Mouse (Mus musculus): ENCODE data around the gene Stx8. TPM values are rescaled to one million over a fixed set of nuclear protein-coding genes. Genes with fewer than 3 reads are reported as not detected.

The Stx8 gene
- polyA plus RNA-seq, 2 experiments: 23.3 to 65.3 TPM

- no peak overlapping the region for H3K9ac ChIP-seq (ENCODE audit: low read depth, low read length, severe bottlenecking)
- no peak for TF ChIP-seq POLR2A (IDR thresholded peaks at IDR 0.05; ENCODE audit: borderline replicate concordance, extremely low read depth, insufficient read depth, insufficient read length)
- DNase-seq (ENCODE audit: low spot score) (no peak), ATAC-seq (ENCODE audit: low FRiP score, low read depth) (no peak)
- H3K4me3 ChIP-seq (replicated peaks; ENCODE audit: low read length): no peak overlapping the region
- H3K4me2 ChIP-seq (replicated peaks; ENCODE audit: low read depth, low read length, severe bottlenecking): no peak overlapping the region
- H3K9me3 ChIP-seq (ENCODE audit: control insufficient read depth, low read length): 0 out of 2 replicates have a peak, but pooled peaks cover 3% of the 10 kb centered on the region
- WGBS: 82% methylated on average over 8 of the region's 8 CpGs
- H3K4me1 ChIP-seq (ENCODE audit: control insufficient read depth, insufficient read depth, low read length): peaks cover 15% of the 10 kb centered on the region; the same call in 1 of the 2 replicates
- no peaks in the 10 kb centered on the region for H3K36me3 ChIP-seq (ENCODE audit: control insufficient read depth, insufficient read depth, low read length)
- no peak overlapping the region for H3K27ac ChIP-seq (replicated peaks; ENCODE audit: low read depth, low read length)
- H3K27me3 ChIP-seq (ENCODE audit: control insufficient read depth, insufficient read depth, low read length): no peaks in the 10 kb centered on the region
Measured at GRCm38 (mm10) chr11:68023811-68024369, 57.9 kb downstream of the Stx8 start.

GRCm38 (mm10) chr11:68026590-68026989 is 60.6 kb downstream of the Stx8 start:
- DNase-seq (ENCODE audit: low spot score): no peak
- WGBS: 78% methylated on average over 5 of the region's 5 CpGs
- Histone ChIP-seq H3K27me3 (ENCODE audit: control insufficient read depth, insufficient read depth, low read length) (no peaks in the 10 kb centered on the region), H3K9me3 (ENCODE audit: control insufficient read depth, low read length) (0 out of 2 replicates have a peak, but pooled peaks cover 3% of the 10 kb centered on the region), H3K36me3 (ENCODE audit: control insufficient read depth, insufficient read depth, low read length) (no peaks in the 10 kb centered on the region), H3K4me3 (replicated peaks; ENCODE audit: low read length) (no peak overlapping the region), H3K4me1 (ENCODE audit: control insufficient read depth, insufficient read depth, low read length) (0 out of 2 replicates have a peak, but pooled peaks cover 4% of the 10 kb centered on the region), H3K4me2 (replicated peaks; ENCODE audit: low read depth, low read length, severe bottlenecking) (no peak overlapping the region), H3K27ac (replicated peaks; ENCODE audit: low read depth, low read length) (no peak overlapping the region), H3K9ac (ENCODE audit: low read depth, low read length, severe bottlenecking) (no peak overlapping the region)
- no peak for TF ChIP-seq POLR2A (IDR thresholded peaks at IDR 0.05; ENCODE audit: borderline replicate concordance, extremely low read depth, insufficient read depth, insufficient read length)
- no peak for ATAC-seq (ENCODE audit: low FRiP score, low read depth)

DNA sequence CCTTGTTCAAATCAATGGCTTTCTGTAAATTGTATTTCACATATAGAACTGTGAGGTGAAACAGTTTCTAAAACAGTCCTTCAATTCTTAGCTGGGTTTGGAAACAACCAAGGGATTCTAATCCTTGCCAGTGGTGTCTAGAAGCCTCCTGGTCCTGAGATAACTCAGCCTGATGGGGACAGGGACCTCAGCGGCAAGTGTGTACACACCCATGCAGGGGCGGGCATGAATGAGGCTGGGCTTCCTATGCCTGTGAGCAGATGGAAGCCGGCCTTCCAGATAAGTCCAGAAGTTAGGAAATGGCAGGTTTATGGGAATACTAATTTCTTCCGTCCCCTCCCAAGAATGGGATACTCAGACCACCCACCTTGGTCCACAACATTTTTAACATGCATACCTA is 63.1 kb downstream of the Stx8 start:
- ATAC-seq (ENCODE audit: low FRiP score, low read depth) (no peak), DNase-seq (ENCODE audit: low spot score) (no peak)
- H3K4me1 ChIP-seq (ENCODE audit: control insufficient read depth, insufficient read depth, low read length): no peaks in the 10 kb centered on the region
- H3K27ac ChIP-seq (replicated peaks; ENCODE audit: low read depth, low read length): no peak overlapping the region
- no peak overlapping the region for H3K4me2 ChIP-seq (replicated peaks; ENCODE audit: low read depth, low read length, severe bottlenecking)
- no peaks in the 10 kb centered on the region for H3K27me3 ChIP-seq (ENCODE audit: control insufficient read depth, insufficient read depth, low read length)
- no peak overlapping the region for H3K4me3 ChIP-seq (replicated peaks; ENCODE audit: low read length)
- no peaks in the 10 kb centered on the region for H3K36me3 ChIP-seq (ENCODE audit: control insufficient read depth, insufficient read depth, low read length)
- 47% methylated on average over 4 of the region's 4 CpGs for WGBS
- no peak overlapping the region for H3K9ac ChIP-seq (ENCODE audit: low read depth, low read length, severe bottlenecking)
- no peak for TF ChIP-seq POLR2A (IDR thresholded peaks at IDR 0.05; ENCODE audit: borderline replicate concordance, extremely low read depth, insufficient read depth, insufficient read length)
- 0 out of 2 replicates have a peak, but pooled peaks cover 3% of the 10 kb centered on the region for H3K9me3 ChIP-seq (ENCODE audit: control insufficient read depth, low read length)

DNA sequence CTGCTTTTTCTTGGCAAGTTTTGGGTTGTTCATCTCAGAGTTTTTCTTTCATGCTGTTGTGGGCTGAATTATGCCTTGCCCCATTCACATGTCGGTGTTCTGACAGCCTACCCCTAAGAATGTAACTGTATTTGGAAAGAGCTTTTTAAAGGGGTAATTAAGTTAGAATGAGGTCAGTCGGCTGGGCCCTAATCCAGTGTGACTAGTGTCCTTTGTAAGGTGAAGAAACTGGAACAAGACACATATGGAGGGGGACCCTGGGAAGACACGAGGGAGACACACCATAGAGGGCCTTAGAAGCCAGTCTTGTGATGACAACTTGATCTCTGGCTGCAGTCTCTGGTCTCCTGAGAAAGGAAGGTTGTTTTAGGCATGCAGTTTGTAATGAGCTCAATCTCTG is 63.9 kb downstream of the Stx8 start:
- H3K36me3 ChIP-seq (ENCODE audit: control insufficient read depth, insufficient read depth, low read length): no peaks in the 10 kb centered on the region
- WGBS: 13% methylated on average over 3 of the region's 3 CpGs
- TF ChIP-seq POLR2A (IDR thresholded peaks at IDR 0.05; ENCODE audit: borderline replicate concordance, extremely low read depth, insufficient read depth, insufficient read length): no peak
- ATAC-seq (ENCODE audit: low FRiP score, low read depth) (no peak), DNase-seq (ENCODE audit: low spot score) (no peak)
- no peak overlapping the region for H3K4me2 ChIP-seq (replicated peaks; ENCODE audit: low read depth, low read length, severe bottlenecking)
- H3K9me3 ChIP-seq (ENCODE audit: control insufficient read depth, low read length): 0 out of 2 replicates have a peak, but pooled peaks cover 3% of the 10 kb centered on the region
- H3K4me3 ChIP-seq (replicated peaks; ENCODE audit: low read length): no peak overlapping the region
- H3K27me3 ChIP-seq (ENCODE audit: control insufficient read depth, insufficient read depth, low read length): no peaks in the 10 kb centered on the region
- no peak overlapping the region for H3K27ac ChIP-seq (replicated peaks; ENCODE audit: low read depth, low read length)
- H3K4me1 ChIP-seq (ENCODE audit: control insufficient read depth, insufficient read depth, low read length): no peaks in the 10 kb centered on the region
- no peak overlapping the region for H3K9ac ChIP-seq (ENCODE audit: low read depth, low read length, severe bottlenecking)

DNA sequence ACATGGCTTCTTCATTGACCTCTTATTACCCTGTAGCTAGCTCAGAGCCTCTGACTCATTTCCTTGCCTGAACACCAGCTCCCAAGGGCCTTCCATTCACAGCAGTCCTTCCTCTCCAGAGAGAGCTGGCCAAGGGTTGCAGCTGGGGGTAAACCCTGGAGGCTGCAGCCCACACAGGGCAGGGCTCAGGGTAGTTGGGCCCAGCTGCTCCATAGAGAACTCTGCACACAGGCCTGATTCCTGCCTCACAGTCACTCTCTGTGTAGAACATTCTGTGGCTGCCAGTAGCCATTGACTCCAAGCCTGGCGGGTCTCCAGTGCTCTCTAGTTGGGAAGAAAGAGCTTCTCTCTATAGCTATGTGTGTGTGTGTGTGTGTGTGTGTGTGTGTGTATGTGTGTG is 64.8 kb downstream of the Stx8 start:
- Histone ChIP-seq H3K4me3 (replicated peaks; ENCODE audit: low read length) (no peak overlapping the region), H3K36me3 (ENCODE audit: control insufficient read depth, insufficient read depth, low read length) (no peaks in the 10 kb centered on the region), H3K9me3 (ENCODE audit: control insufficient read depth, low read length) (0 out of 2 replicates have a peak, but pooled peaks cover 1% of the 10 kb centered on the region), H3K9ac (ENCODE audit: low read depth, low read length, severe bottlenecking) (no peak overlapping the region), H3K4me2 (replicated peaks; ENCODE audit: low read depth, low read length, severe bottlenecking) (no peak overlapping the region), H3K27ac (replicated peaks; ENCODE audit: low read depth, low read length) (no peak overlapping the region), H3K4me1 (ENCODE audit: control insufficient read depth, insufficient read depth, low read length) (no peaks in the 10 kb centered on the region), H3K27me3 (ENCODE audit: control insufficient read depth, insufficient read depth, low read length) (no peaks in the 10 kb centered on the region)
- no peak for DNase-seq (ENCODE audit: low spot score)
- no peak for ATAC-seq (ENCODE audit: low FRiP score, low read depth)
- no peak for TF ChIP-seq POLR2A (IDR thresholded peaks at IDR 0.05; ENCODE audit: borderline replicate concordance, extremely low read depth, insufficient read depth, insufficient read length)
- WGBS: 89% methylated on average over 1 of the region's 1 CpGs
